Mouse (Mus musculus): Measurements from ENCODE around the gene Gm48551. TPM values are rescaled to one million over a fixed set of nuclear protein-coding genes. Genes with fewer than 3 reads are reported as not detected.
A peak's percentile ranks its signal among the peaks of the same experiment; 100 is the strongest.

The Gm48551 gene
- polyA plus RNA-seq, 2 experiments, result 1.1 to 4.3 TPM

- no peak overlapping the region for H3K4me2 ChIP-seq (replicated peaks; ENCODE audit: low read depth, low read length, severe bottlenecking)
- peak overlapping the region; percentile 38 for H3K9ac ChIP-seq (ENCODE audit: low read depth, low read length, severe bottlenecking)
- peaks cover 13% of the 10 kb centered on the region for H3K36me3 ChIP-seq (ENCODE audit: control insufficient read depth, insufficient read depth, low read length)
- DNase-seq (ENCODE audit: low spot score) (no peak), ATAC-seq (ENCODE audit: low FRiP score, low read depth) (no peak)
- H3K27ac ChIP-seq (replicated peaks; ENCODE audit: low read depth, low read length), result no peak overlapping the region
- no peak overlapping the region for H3K4me3 ChIP-seq (replicated peaks; ENCODE audit: low read length)
- WGBS, result 54% methylated on average over 8 of the region's 8 CpGs
- H3K4me1 ChIP-seq (ENCODE audit: control insufficient read depth, insufficient read depth, low read length), result peaks cover 32% of the 10 kb centered on the region
- peaks cover 26% of the 10 kb centered on the region for H3K27me3 ChIP-seq (ENCODE audit: control insufficient read depth, insufficient read depth, low read length)
- H3K9me3 ChIP-seq (ENCODE audit: control insufficient read depth, low read length), result no peaks in the 10 kb centered on the region
- TF ChIP-seq POLR2A (IDR thresholded peaks at IDR 0.05; ENCODE audit: borderline replicate concordance, extremely low read depth, insufficient read depth, insufficient read length), result no peak
Measured at GRCm38 (mm10) chr10:81360721-81361120, 23.5 kb upstream of the Gm48551 start.

DNA sequence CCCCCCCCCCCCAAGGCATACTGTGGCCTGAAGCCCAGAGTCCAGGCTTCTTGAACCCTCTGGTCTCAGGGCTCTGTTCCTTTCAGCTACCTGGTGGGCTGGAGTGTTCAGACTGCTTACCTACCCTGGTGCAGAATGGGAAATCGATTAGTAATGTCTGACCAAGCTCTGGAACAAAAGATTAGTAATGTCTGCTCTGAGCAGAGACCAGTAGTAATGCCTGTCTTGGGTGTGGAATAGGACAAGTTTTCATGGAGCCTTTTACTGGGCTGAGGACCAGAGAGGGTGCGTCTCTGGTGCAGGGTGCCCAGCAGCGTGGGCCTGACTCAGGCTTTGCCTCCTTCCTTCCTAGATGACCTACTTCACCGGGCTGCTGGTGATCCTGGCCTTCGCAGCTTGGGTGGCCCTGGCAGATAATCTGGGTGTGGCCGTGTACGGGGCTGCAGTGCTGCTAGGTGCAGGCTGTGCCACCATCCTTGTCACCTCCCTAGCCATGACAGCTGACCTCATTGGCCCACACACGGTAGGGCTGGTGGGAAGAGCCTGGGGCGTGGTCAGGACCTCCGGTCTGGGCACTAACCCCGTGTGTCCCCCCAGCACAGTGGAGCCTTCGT lies 21.8 kb upstream of the Gm48551 start:
- DNase-seq (ENCODE audit: low spot score) (no peak), ATAC-seq (ENCODE audit: low FRiP score, low read depth) (no peak)

GRCm38 (mm10) chr10:81363436-81364346 lies 20.6 kb upstream of the Gm48551 start:
- ATAC-seq (ENCODE audit: low FRiP score, low read depth), result no peak
- Histone ChIP-seq H3K4me2 (replicated peaks; ENCODE audit: low read depth, low read length, severe bottlenecking) (peak overlapping the region; percentile 56), H3K27me3 (ENCODE audit: control insufficient read depth, insufficient read depth, low read length) (peaks cover 26% of the 10 kb centered on the region), H3K27ac (replicated peaks; ENCODE audit: low read depth, low read length) (no peak overlapping the region), H3K9me3 (ENCODE audit: control insufficient read depth, low read length) (no peaks in the 10 kb centered on the region), H3K4me3 (replicated peaks; ENCODE audit: low read length) (peak overlapping the region; percentile 30), H3K4me1 (ENCODE audit: control insufficient read depth, insufficient read depth, low read length) (peaks cover 18% of the 10 kb centered on the region), H3K9ac (ENCODE audit: low read depth, low read length, severe bottlenecking) (peak overlapping the region; percentile 43), H3K36me3 (ENCODE audit: control insufficient read depth, insufficient read depth, low read length) (peaks cover 40% of the 10 kb centered on the region)
- WGBS, result 13% methylated on average over 48 of the region's 54 CpGs
- no peak for TF ChIP-seq POLR2A (IDR thresholded peaks at IDR 0.05; ENCODE audit: borderline replicate concordance, extremely low read depth, insufficient read depth, insufficient read length)
- no peak for DNase-seq (ENCODE audit: low spot score)

More for the DNA sequence above, 21.8 kb upstream of the Gm48551 start:
- Histone ChIP-seq H3K4me2 (replicated peaks; ENCODE audit: low read depth, low read length, severe bottlenecking) (no peak overlapping the region), H3K27me3 (ENCODE audit: control insufficient read depth, insufficient read depth, low read length) (peaks cover 26% of the 10 kb centered on the region), H3K4me3 (replicated peaks; ENCODE audit: low read length) (no peak overlapping the region), H3K9me3 (ENCODE audit: control insufficient read depth, low read length) (no peaks in the 10 kb centered on the region), H3K27ac (replicated peaks; ENCODE audit: low read depth, low read length) (no peak overlapping the region), H3K9ac (ENCODE audit: low read depth, low read length, severe bottlenecking) (no peak overlapping the region), H3K36me3 (ENCODE audit: control insufficient read depth, insufficient read depth, low read length) (peaks cover 27% of the 10 kb centered on the region), H3K4me1 (ENCODE audit: control insufficient read depth, insufficient read depth, low read length) (peaks cover 28% of the 10 kb centered on the region)
- no peak for TF ChIP-seq POLR2A (IDR thresholded peaks at IDR 0.05; ENCODE audit: borderline replicate concordance, extremely low read depth, insufficient read depth, insufficient read length)
- 74% methylated on average over 12 of the region's 12 CpGs for WGBS

- Histone ChIP-seq H3K27ac (replicated peaks; ENCODE audit: low read depth, low read length) (no peak overlapping the region), H3K36me3 (ENCODE audit: control insufficient read depth, insufficient read depth, low read length) (peaks cover 50% of the 10 kb centered on the region), H3K4me2 (replicated peaks; ENCODE audit: low read depth, low read length, severe bottlenecking) (peak overlapping the region; percentile 56), H3K4me1 (ENCODE audit: control insufficient read depth, insufficient read depth, low read length) (peaks cover 14% of the 10 kb centered on the region), H3K27me3 (ENCODE audit: control insufficient read depth, insufficient read depth, low read length) (peaks cover 26% of the 10 kb centered on the region), H3K9me3 (ENCODE audit: control insufficient read depth, low read length) (no peaks in the 10 kb centered on the region), H3K9ac (ENCODE audit: low read depth, low read length, severe bottlenecking) (peak overlapping the region; percentile 43; the same call in 1 of the 2 replicates), H3K4me3 (replicated peaks; ENCODE audit: low read length) (peak overlapping the region; percentile 30)
- DNase-seq (ENCODE audit: low spot score) (no peak), ATAC-seq (ENCODE audit: low FRiP score, low read depth) (no peak)
- TF ChIP-seq POLR2A (IDR thresholded peaks at IDR 0.05; ENCODE audit: borderline replicate concordance, extremely low read depth, insufficient read depth, insufficient read length), result no peak
- WGBS, result 13% methylated on average over 28 of the region's 28 CpGs
Measured at GRCm38 (mm10) chr10:81364666-81365065, 19.6 kb upstream of the Gm48551 start.

DNA sequence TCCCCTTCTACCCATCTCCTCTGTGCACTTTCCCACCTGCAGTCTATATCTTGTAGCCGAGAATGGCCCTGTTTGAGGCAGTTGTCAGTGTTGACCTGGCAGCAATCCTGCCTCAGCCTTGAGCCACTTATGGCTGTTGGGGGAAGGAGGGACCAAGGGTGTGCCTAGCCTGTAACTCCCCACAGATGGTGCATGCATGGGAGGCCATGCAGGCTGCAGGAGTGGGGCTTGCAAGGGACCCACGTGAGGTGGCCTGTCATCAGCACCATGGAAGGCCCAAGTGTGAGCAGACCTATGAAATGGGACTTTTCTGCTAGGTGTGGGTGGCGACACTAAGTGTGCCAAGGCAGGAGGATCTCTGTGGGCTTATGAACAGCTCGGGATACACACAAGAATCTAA lies 19.2 kb upstream of the Gm48551 start:
- Histone ChIP-seq H3K27ac (replicated peaks; ENCODE audit: low read depth, low read length) (no peak overlapping the region), H3K36me3 (ENCODE audit: control insufficient read depth, insufficient read depth, low read length) (peaks cover 51% of the 10 kb centered on the region), H3K4me1 (ENCODE audit: control insufficient read depth, insufficient read depth, low read length) (peaks cover 14% of the 10 kb centered on the region), H3K4me2 (replicated peaks; ENCODE audit: low read depth, low read length, severe bottlenecking) (0 out of 2 replicates have a peak overlapping the region, but pooled peaks have one; percentile 56), H3K9me3 (ENCODE audit: control insufficient read depth, low read length) (no peaks in the 10 kb centered on the region), H3K27me3 (ENCODE audit: control insufficient read depth, insufficient read depth, low read length) (peaks cover 26% of the 10 kb centered on the region), H3K4me3 (replicated peaks; ENCODE audit: low read length) (peak overlapping the region; percentile 30), H3K9ac (ENCODE audit: low read depth, low read length, severe bottlenecking) (no peak overlapping the region)
- WGBS, result 36% methylated on average over 4 of the region's 4 CpGs
- DNase-seq (ENCODE audit: low spot score) (no peak), ATAC-seq (ENCODE audit: low FRiP score, low read depth) (no peak)
- no peak for TF ChIP-seq POLR2A (IDR thresholded peaks at IDR 0.05; ENCODE audit: borderline replicate concordance, extremely low read depth, insufficient read depth, insufficient read length)

Data from limb, embryonic 14.5 days (tissue).